Mouse (Mus musculus) neural tube, embryonic 15.5 days (tissue): ENCODE results near the gene Slco2a1. TPM values are rescaled to one million over a fixed set of nuclear protein-coding genes. Genes with fewer than 3 reads are reported as not detected.

Source experiments
- ATAC-seq: fragments of 200-750 bp; cut with Nextera tagmentation; 2 replicates; pipeline ENCODE4 v1.8.0; 2017; ENCODE audit warnings: mild to moderate bottlenecking, moderate TSS enrichment, moderate library complexity; ENCODE audit not compliant: low FRiP score
- H3K27ac ChIP-seq: fragments of 300-500 bp; sonication (generic); replicated peaks from 2 replicates; pipeline ENCODE4 v1.5.1; 2015; ENCODE audit warnings: mild to moderate bottlenecking, inconsistent platforms
- H3K27me3 ChIP-seq: fragments of 300-500 bp; sonication (generic); replicated peaks from 2 replicates; pipeline ENCODE4 v1.6.1; 2015; ENCODE audit warnings: inconsistent platforms
- H3K36me3 ChIP-seq: fragments of 300-500 bp; sonication (generic); 2 replicates; pipeline ENCODE4 v1.6.1; 2015; ENCODE audit warnings: inconsistent platforms
- H3K4me1 ChIP-seq: fragments of 300-500 bp; sonication (generic); 2 replicates; pipeline ENCODE4 v1.6.1; 2015; ENCODE audit warnings: inconsistent platforms
- H3K4me2 ChIP-seq: fragments of 300-500 bp; sonication (generic); 2 replicates; pipeline ENCODE4 v1.6.1; 2015; ENCODE audit warnings: inconsistent platforms, mild to moderate bottlenecking, moderate library complexity
- H3K4me3 ChIP-seq: fragments of 300-500 bp; sonication (generic); replicated peaks from 2 replicates; pipeline ENCODE4 v1.5.1; 2015; ENCODE audit warnings: mild to moderate bottlenecking, inconsistent platforms
- H3K9ac ChIP-seq: fragments of 300-500 bp; sonication (generic); replicated peaks from 2 replicates; pipeline ENCODE4 v1.6.1; 2015; ENCODE audit warnings: mild to moderate bottlenecking, inconsistent platforms
- H3K9me3 ChIP-seq: fragments of 300-500 bp; sonication (generic); replicated peaks from 2 replicates; pipeline ENCODE4 v1.6.1; 2016; ENCODE audit warnings: inconsistent platforms
- WGBS: fragments of 180-500 bp; shearing (Covaris S2); methylation state at CpG from one replicate; pipeline ENCODE4 v1.1.7; 2015; ENCODE audit warnings: mixed read lengths; 5-methylcytosine and 5-hydroxymethylcytosine counted together
- polyA plus RNA-seq: library from polyadenylated mRNA; unstranded; fragments of >200 nt; fragmentation: Nextera tagmentation; extraction: Ambion mirVana; gene quantifications from 2 replicates; pipeline ENCODE4 v1.2.1, GENCODE M21; 2015

Slco2a1 gene
- polyA plus RNA-seq, 1 experiment from 2014 or later: 2.6 TPM

- Histone ChIP-seq H3K4me3 (no peak overlapping the region), H3K4me1 (peaks cover 61% of the 10 kb centered on the region), H3K27me3 (no peaks in the 10 kb centered on the region), H3K4me2 (no peak overlapping the region), H3K9me3 (no peaks in the 10 kb centered on the region), H3K36me3 (0 out of 2 replicates have a peak, but pooled peaks cover 2% of the 10 kb centered on the region), H3K27ac (no peak overlapping the region), H3K9ac (no peak overlapping the region)
- 42% methylated on average over 9 of the region's 9 CpGs for WGBS
- no peak for ATAC-seq
These were observed 146.0 kb downstream of the Slco2a1 start for GRCm38 (mm10) chr9:103134450-103135030.

DNA sequence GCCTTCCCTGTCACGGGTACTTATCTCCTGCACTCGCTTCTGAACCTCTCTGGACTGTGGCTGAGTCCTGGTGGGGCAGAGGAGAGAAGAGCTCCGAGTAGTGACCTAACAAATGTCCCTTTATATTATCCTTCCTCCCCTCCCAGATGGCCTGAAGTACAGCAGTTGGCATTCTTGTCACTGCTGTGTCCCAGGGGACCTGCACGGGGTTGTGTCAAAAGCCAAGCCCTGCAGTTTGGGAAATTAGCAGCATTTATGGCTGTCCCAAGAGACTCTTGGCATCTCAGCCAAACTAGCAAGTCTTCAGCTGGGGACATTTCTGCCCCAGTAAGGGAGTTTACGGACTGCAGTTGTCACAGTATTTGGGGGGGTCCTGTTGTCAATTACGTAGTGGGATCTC is 151.0 kb downstream of the Slco2a1 start:
- Histone ChIP-seq H3K4me3 (no peak overlapping the region), H3K9me3 (no peaks in the 10 kb centered on the region), H3K4me1 (peaks cover 40% of the 10 kb centered on the region), H3K36me3 (peaks cover 17% of the 10 kb centered on the region; the same call in 1 of the 2 replicates), H3K9ac (no peak overlapping the region), H3K27ac (no peak overlapping the region), H3K27me3 (no peaks in the 10 kb centered on the region), H3K4me2 (no peak overlapping the region)
- ATAC-seq: no peak
- WGBS: 44% methylated on average over 6 of the region's 6 CpGs

DNA sequence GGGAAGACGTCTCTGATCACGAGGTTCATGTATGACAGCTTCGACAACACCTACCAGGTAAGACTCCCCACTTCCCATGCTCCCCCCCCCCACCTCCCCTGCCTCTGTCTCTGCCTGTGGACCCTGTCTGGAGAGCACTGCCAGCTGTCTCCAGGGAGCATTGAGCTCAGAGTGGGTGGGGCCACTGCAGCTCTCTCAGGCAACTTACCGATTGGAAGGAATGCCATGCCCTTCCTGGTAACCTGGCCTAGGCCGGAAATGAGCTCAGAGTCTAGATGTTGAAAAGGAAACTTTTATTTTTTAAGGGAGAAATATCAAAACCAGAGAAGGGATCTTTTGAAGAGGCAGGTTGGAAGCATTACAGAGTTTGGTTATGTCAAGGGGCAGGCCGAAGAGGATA is 151.9 kb downstream of the Slco2a1 start:
- Histone ChIP-seq H3K36me3 (peaks cover 17% of the 10 kb centered on the region; the same call in 1 of the 2 replicates), H3K9ac (no peak overlapping the region), H3K4me2 (no peak overlapping the region), H3K9me3 (no peaks in the 10 kb centered on the region), H3K27ac (no peak overlapping the region), H3K4me3 (no peak overlapping the region), H3K27me3 (no peaks in the 10 kb centered on the region), H3K4me1 (peaks cover 43% of the 10 kb centered on the region)
- ATAC-seq: no peak
- WGBS: 88% methylated on average over 6 of the region's 6 CpGs

- H3K27ac ChIP-seq: no peak overlapping the region
- H3K27me3 ChIP-seq: no peaks in the 10 kb centered on the region
- H3K36me3 ChIP-seq: peaks cover 17% of the 10 kb centered on the region; the same call in 1 of the 2 replicates
- H3K4me1 ChIP-seq: peaks cover 46% of the 10 kb centered on the region
- ATAC-seq: no peak
- WGBS: 88% methylated on average over 7 of the region's 7 CpGs
- H3K4me2 ChIP-seq: no peak overlapping the region
- H3K9ac ChIP-seq: no peak overlapping the region
- no peak overlapping the region for H3K4me3 ChIP-seq
- H3K9me3 ChIP-seq: no peaks in the 10 kb centered on the region
These were observed 152.8 kb downstream of the Slco2a1 start for GRCm38 (mm10) chr9:103141266-103141665.

GRCm38 (mm10) chr9:103143881-103144280 is 155.4 kb downstream of the Slco2a1 start:
- Histone ChIP-seq H3K36me3 (peaks cover 17% of the 10 kb centered on the region; the same call in 1 of the 2 replicates), H3K27me3 (no peaks in the 10 kb centered on the region), H3K27ac (0 out of 2 replicates have a peak overlapping the region, but pooled peaks have one; percentile 13), H3K4me1 (peaks cover 57% of the 10 kb centered on the region), H3K9ac (no peak overlapping the region), H3K9me3 (no peaks in the 10 kb centered on the region), H3K4me3 (no peak overlapping the region), H3K4me2 (no peak overlapping the region)
- no peak for ATAC-seq
- 50% methylated on average over 4 of the region's 4 CpGs for WGBS

DNA sequence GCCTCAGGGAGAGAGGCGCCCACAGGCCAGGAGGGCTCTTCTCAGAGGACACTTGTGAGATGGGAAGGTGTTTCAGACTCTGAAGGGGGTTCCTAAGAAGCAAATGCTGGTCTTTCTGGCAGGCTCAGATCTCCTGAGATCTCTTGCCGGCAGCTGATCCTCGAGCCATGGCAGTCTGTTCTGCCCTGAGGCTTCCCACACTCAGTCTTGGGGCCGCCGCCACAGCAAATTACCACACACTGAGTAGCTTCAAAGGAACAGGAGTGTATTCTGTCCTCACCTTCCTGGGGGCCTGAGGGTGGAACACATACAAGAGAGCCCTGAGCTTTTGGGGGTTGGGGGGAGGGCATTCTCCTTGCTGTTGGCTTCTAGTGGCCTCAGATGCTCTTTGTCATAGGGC is 156.8 kb downstream of the Slco2a1 start:
- H3K9ac ChIP-seq: 0 out of 2 replicates have a peak overlapping the region, but pooled peaks have one; percentile 10

More for the DNA sequence above, 156.8 kb downstream of the Slco2a1 start:
- H3K4me3 ChIP-seq: no peak overlapping the region
- 37% methylated on average over 5 of the region's 5 CpGs for WGBS
- no peak for ATAC-seq
- no peaks in the 10 kb centered on the region for H3K27me3 ChIP-seq
- peak overlapping the region; percentile 75 for H3K27ac ChIP-seq
- peaks cover 17% of the 10 kb centered on the region; the same call in 1 of the 2 replicates for H3K36me3 ChIP-seq
- no peak overlapping the region for H3K4me2 ChIP-seq
- H3K9me3 ChIP-seq: no peaks in the 10 kb centered on the region
- peaks cover 54% of the 10 kb centered on the region for H3K4me1 ChIP-seq

Other genes with a start within 250 kb of the Slco2a1 start
- 9.7 and 11.1 TPM in 2 replicates for gene Ryk, start 153.8 kb upstream of the Slco2a1 start, polyA plus RNA-seq
- 105 and 117 TPM in 2 replicates for gene Rab6b, start 123.1 kb downstream of the Slco2a1 start, polyA plus RNA-seq
- gene Srprb, start 213.4 kb downstream of the Slco2a1 start, polyA plus RNA-seq: 58.5 and 60.9 TPM in 2 replicates
- 0.35 TPM in 1 of 2 replicates, not detected in the other for gene Gm20425, start 241.6 kb downstream of the Slco2a1 start, polyA plus RNA-seq
- gene Trf, start 241.7 kb downstream of the Slco2a1 start, polyA plus RNA-seq: 38.9 and 52.8 TPM in 2 replicates